Comparison of ENCODE assay signal across 13 mouse cellular contexts in genomic region chr14:93621211-93621610, GRCm38 (mm10).
DNase-seq lines count a peak whose midpoint lies in the region; ATAC-seq and TF ChIP-seq lines count a peak whose summit lies in the region.
"Had no signal": no experiment of that assay in that cellular context is flagged by ENCODE, and none has a peak within 500 bp of the region (broad histone marks: within the 10 kb centered on the region; RNA-seq: fewer than 3 reads in every experiment).

No protein-coding gene starts in this region.

- no peak for ATAC-seq in liver, embryonic 12.5 days

- H3K4me1 ChIP-seq in cortical plate, adult 2 months (ENCODE audit: control insufficient read depth, insufficient read depth, low read length), result peaks cover 1% of the 10 kb centered on the region; the same call in 1 of the 2 replicates
- H3K4me1 ChIP-seq in liver, embryonic 12.5 days, result no peaks in the 10 kb centered on the region

- H3K9ac ChIP-seq in liver, embryonic 12.5 days, result no peak overlapping the region
- H3K9ac ChIP-seq: liver, embryonic 14.5 days had no signal

- no peak overlapping the region for H3K4me3 ChIP-seq in cortical plate, adult 2 months (ENCODE audit: insufficient read depth, low read length)
- H3K4me3 ChIP-seq in liver, embryonic 12.5 days, result no peak overlapping the region

- no peak for TF ChIP-seq CTCF in cortical plate, adult 2 months (IDR thresholded peaks at IDR 0.05; ENCODE audit: extremely low read depth, insufficient read depth, low read length)

- H3K36me3 ChIP-seq in liver, embryonic 12.5 days, result no peaks in the 10 kb centered on the region

- H3K9me3 ChIP-seq in liver, embryonic 12.5 days (replicated peaks), result no peaks in the 10 kb centered on the region

- peak; percentile 16 to 67 for DNase-seq in layer of hippocampus, adult 18-20 months (ENCODE audit: low spot score in 2 of 2)
- no peak for DNase-seq in layer of hippocampus, adult 9-10 months (ENCODE audit: low spot score)
- DNase-seq in left cerebral cortex, adult 11 months (ENCODE audit: low spot score), result peak; percentile 21
- peak; percentile 4 for DNase-seq in right cerebral cortex, postnatal 4 days
- DNase-seq in liver, result no peak
- DNase-seq in heart, adult 18-20 months, result no peak
- DNase-seq: gastrocnemius, postnatal 10 days; heart, postnatal 14 days; kidney, postnatal 36 days had no signal

- no peaks in the 10 kb centered on the region for H3K27me3 ChIP-seq in liver, embryonic 12.5 days (replicated peaks)
- H3K27me3 ChIP-seq: CH12.LX had no signal

- 66% methylated on average over 9 of the region's 9 CpGs for WGBS in liver, embryonic 12.5 days (ENCODE audit: insufficient replicate concordance)

- 0 out of 2 replicates have a peak overlapping the region, but pooled peaks have one; percentile 6 for H3K27ac ChIP-seq in cortical plate, adult 2 months (ENCODE audit: insufficient read depth, low read length)
- H3K27ac ChIP-seq in liver, embryonic 12.5 days, result no peak overlapping the region
- H3K27ac ChIP-seq: liver, embryonic 14.5 days had no signal

- H3K4me2 ChIP-seq in liver, embryonic 12.5 days, result no peak overlapping the region

- TF ChIP-seq POLR2A in cortical plate, adult 2 months (IDR thresholded peaks at IDR 0.05; ENCODE audit: extremely low read depth, insufficient read depth, low read length), result no peak

Comparison
In these comparisons a context has a peak if more than half of its experiments do, and no peak if none do; other contexts are left out.
1. DNase-seq: peak in layer of hippocampus, adult 18-20 months (2 of 2), left cerebral cortex, adult 11 months (single experiment) and right cerebral cortex, postnatal 4 days (single experiment); none in layer of hippocampus, adult 9-10 months (single experiment), liver (single experiment) and heart, adult 18-20 months (0 of 2).